Mouse (Mus musculus) lung, postnatal 0 days (tissue): ENCODE measurements around the gene Tmem8.

Experiments
- CTCF ChIP-seq: IDR thresholded peaks from 2 replicates; pipeline ENCODE4 v1.5.1; 2016; ENCODE audit warnings: antibody characterized with exemption, mild to moderate bottlenecking
- EP300 ChIP-seq: IDR thresholded peaks from 2 replicates; pipeline ENCODE4 v1.6.1; 2016; ENCODE audit warnings: antibody characterized with exemption, mild to moderate bottlenecking, control low read depth

- TF ChIP-seq CTCF (no peak), EP300 (no peak)
Observed at GRCm38 (mm10) chr17:26114061-26114460, 962 bp downstream of the Tmem8 start.
